Mouse (Mus musculus): ENCODE measurements around the gene Csrp3. TPM values are rescaled to one million over a fixed set of nuclear protein-coding genes. Genes with fewer than 3 reads are reported as not detected.

Csrp3 gene
- polyA plus RNA-seq (2016; fragmentation: Nextera tagmentation; extraction: Ambion mirVana), result 0.37 and 0.38 TPM in 2 replicates

GRCm38 (mm10) chr7:48847820-48848650, at the start of gene Csrp3:
TSS of gene Csrp3 (minus strand) at chr7:48848033.
- H3K4me1 ChIP-seq, result peaks cover 11% of the 10 kb centered on the region
- H3K9ac ChIP-seq, result no peak within 1 kb of the TSS
- WGBS, result 53% methylated on average over 11 of the region's 11 CpGs
- no peaks in the 10 kb centered on the region for H3K36me3 ChIP-seq (replicated peaks)
- H3K27me3 ChIP-seq, result no peaks in the 10 kb centered on the region
- no peak within 1 kb of the TSS for H3K4me3 ChIP-seq (replicated peaks)
- no peak within 1 kb of the TSS for H3K27ac ChIP-seq
- ATAC-seq (ENCODE audit: low FRiP score), result no peak
- no peak within 1 kb of the TSS for H3K4me2 ChIP-seq
- H3K9me3 ChIP-seq, result no peaks in the 10 kb centered on the region

GRCm38 (mm10) chr7:48896051-48896450, 48.2 kb upstream of the Csrp3 start:
- Histone ChIP-seq H3K9me3 (no peaks in the 10 kb centered on the region), H3K36me3 (replicated peaks) (no peaks in the 10 kb centered on the region), H3K27ac (no peak overlapping the region), H3K4me1 (peaks cover 29% of the 10 kb centered on the region), H3K9ac (no peak overlapping the region), H3K4me2 (no peak overlapping the region), H3K27me3 (peaks cover 82% of the 10 kb centered on the region), H3K4me3 (replicated peaks) (no peak overlapping the region)
- no peak for ATAC-seq (ENCODE audit: low FRiP score)
- 77% methylated on average over 4 of the region's 4 CpGs for WGBS

- Histone ChIP-seq H3K36me3 (replicated peaks) (no peaks in the 10 kb centered on the region), H3K9me3 (no peaks in the 10 kb centered on the region), H3K4me1 (peaks cover 33% of the 10 kb centered on the region), H3K9ac (no peak overlapping the region), H3K27ac (no peak overlapping the region), H3K27me3 (peaks cover 77% of the 10 kb centered on the region), H3K4me2 (no peak overlapping the region), H3K4me3 (replicated peaks) (no peak overlapping the region)
- no peak for ATAC-seq (ENCODE audit: low FRiP score)
- WGBS, result 88% methylated on average over 4 of the region's 4 CpGs
Observed at GRCm38 (mm10) chr7:48895475-48895874, 47.6 kb upstream of the Csrp3 start.

- no peak for ATAC-seq (ENCODE audit: low FRiP score)
- Histone ChIP-seq H3K4me2 (no peak overlapping the region), H3K36me3 (replicated peaks) (no peaks in the 10 kb centered on the region), H3K9ac (no peak overlapping the region), H3K27me3 (peaks cover 70% of the 10 kb centered on the region), H3K27ac (no peak overlapping the region), H3K4me3 (replicated peaks) (no peak overlapping the region), H3K9me3 (no peaks in the 10 kb centered on the region), H3K4me1 (peaks cover 33% of the 10 kb centered on the region)
- 81% methylated on average over 6 of the region's 6 CpGs for WGBS
Observed at GRCm38 (mm10) chr7:48894763-48895162, 46.9 kb upstream of the Csrp3 start.

GRCm38 (mm10) chr7:48894152-48894551, 46.3 kb upstream of the Csrp3 start:
- H3K4me1 ChIP-seq, result peaks cover 33% of the 10 kb centered on the region
- peaks cover 64% of the 10 kb centered on the region for H3K27me3 ChIP-seq
- H3K4me3 ChIP-seq (replicated peaks), result no peak overlapping the region
- no peaks in the 10 kb centered on the region for H3K36me3 ChIP-seq (replicated peaks)
- 0% methylated on average over 6 of the region's 6 CpGs for WGBS
- ATAC-seq (ENCODE audit: low FRiP score), result no peak
- no peak overlapping the region for H3K27ac ChIP-seq
- H3K9ac ChIP-seq, result no peak overlapping the region
- H3K9me3 ChIP-seq, result no peaks in the 10 kb centered on the region
- no peak overlapping the region for H3K4me2 ChIP-seq

- H3K4me3 ChIP-seq (replicated peaks), result no peak overlapping the region
- H3K9ac ChIP-seq, result no peak overlapping the region
- WGBS, result 84% methylated on average over 7 of the region's 7 CpGs
- no peak overlapping the region for H3K27ac ChIP-seq
- H3K27me3 ChIP-seq, result peaks cover 62% of the 10 kb centered on the region
- H3K9me3 ChIP-seq, result no peaks in the 10 kb centered on the region
- ATAC-seq (ENCODE audit: low FRiP score), result no peak
- no peak overlapping the region for H3K4me2 ChIP-seq
- H3K4me1 ChIP-seq, result peaks cover 33% of the 10 kb centered on the region
- H3K36me3 ChIP-seq (replicated peaks), result no peaks in the 10 kb centered on the region
Observed at GRCm38 (mm10) chr7:48893093-48893492, 45.3 kb upstream of the Csrp3 start.

- Histone ChIP-seq H3K36me3 (replicated peaks) (no peaks in the 10 kb centered on the region), H3K27me3 (peaks cover 59% of the 10 kb centered on the region), H3K4me1 (peaks cover 21% of the 10 kb centered on the region), H3K9ac (no peak overlapping the region), H3K4me3 (replicated peaks) (no peak overlapping the region), H3K4me2 (no peak overlapping the region), H3K9me3 (no peaks in the 10 kb centered on the region), H3K27ac (no peak overlapping the region)
- peak; percentile 62; the same call in 1 of the 2 replicates for ATAC-seq (ENCODE audit: low FRiP score)
- WGBS, result 30% methylated on average over 5 of the region's 5 CpGs
Observed at GRCm38 (mm10) chr7:48891029-48891428, 43.2 kb upstream of the Csrp3 start.

- WGBS, result 88% methylated on average over 2 of the region's 2 CpGs
- Histone ChIP-seq H3K4me3 (replicated peaks) (no peak overlapping the region), H3K4me2 (no peak overlapping the region), H3K36me3 (replicated peaks) (no peaks in the 10 kb centered on the region), H3K27me3 (peaks cover 61% of the 10 kb centered on the region), H3K27ac (no peak overlapping the region), H3K4me1 (peaks cover 21% of the 10 kb centered on the region), H3K9me3 (no peaks in the 10 kb centered on the region), H3K9ac (no peak overlapping the region)
- ATAC-seq (ENCODE audit: low FRiP score), result no peak
Observed at GRCm38 (mm10) chr7:48888751-48889150, 40.9 kb upstream of the Csrp3 start.

- Histone ChIP-seq H3K27ac (no peak overlapping the region), H3K9ac (no peak overlapping the region), H3K4me3 (replicated peaks) (no peak overlapping the region), H3K4me2 (no peak overlapping the region), H3K9me3 (no peaks in the 10 kb centered on the region), H3K36me3 (replicated peaks) (no peaks in the 10 kb centered on the region), H3K4me1 (peaks cover 21% of the 10 kb centered on the region), H3K27me3 (peaks cover 61% of the 10 kb centered on the region)
- 52% methylated on average over 8 of the region's 8 CpGs for WGBS
- ATAC-seq (ENCODE audit: low FRiP score), result no peak
Observed at GRCm38 (mm10) chr7:48887973-48888372, 40.1 kb upstream of the Csrp3 start.

GRCm38 (mm10) chr7:48884266-48884611, 36.4 kb upstream of the Csrp3 start:
- Histone ChIP-seq H3K36me3 (replicated peaks) (no peaks in the 10 kb centered on the region), H3K9me3 (no peaks in the 10 kb centered on the region), H3K27ac (no peak overlapping the region), H3K4me3 (replicated peaks) (no peak overlapping the region), H3K4me1 (peaks cover 24% of the 10 kb centered on the region), H3K4me2 (no peak overlapping the region), H3K9ac (no peak overlapping the region), H3K27me3 (peaks cover 63% of the 10 kb centered on the region)
- WGBS, result 60% methylated on average over 5 of the region's 5 CpGs
- ATAC-seq (ENCODE audit: low FRiP score), result no peak

- H3K27me3 ChIP-seq, result peaks cover 62% of the 10 kb centered on the region
- no peak overlapping the region for H3K9ac ChIP-seq
- H3K4me1 ChIP-seq, result peaks cover 27% of the 10 kb centered on the region
- H3K36me3 ChIP-seq (replicated peaks), result no peaks in the 10 kb centered on the region
- H3K27ac ChIP-seq, result no peak overlapping the region
- H3K4me2 ChIP-seq, result no peak overlapping the region
- H3K9me3 ChIP-seq, result no peaks in the 10 kb centered on the region
- H3K4me3 ChIP-seq (replicated peaks), result no peak overlapping the region
- ATAC-seq (ENCODE audit: low FRiP score), result no peak
- 79% methylated on average over 4 of the region's 4 CpGs for WGBS
Observed at GRCm38 (mm10) chr7:48883525-48884265, 35.9 kb upstream of the Csrp3 start.

- H3K27ac ChIP-seq, result no peak overlapping the region
- WGBS, result 2% methylated on average over 28 of the region's 28 CpGs
- H3K4me2 ChIP-seq, result peak overlapping the region; percentile 85
- peak overlapping the region; percentile 79 for H3K4me3 ChIP-seq (replicated peaks)
- peaks cover 13% of the 10 kb centered on the region for H3K36me3 ChIP-seq (replicated peaks)
- no peak for ATAC-seq (ENCODE audit: low FRiP score)
- peak overlapping the region; percentile 57 for H3K9ac ChIP-seq
- H3K27me3 ChIP-seq, result peaks cover 48% of the 10 kb centered on the region
- H3K4me1 ChIP-seq, result peaks cover 23% of the 10 kb centered on the region
- no peaks in the 10 kb centered on the region for H3K9me3 ChIP-seq
Observed at GRCm38 (mm10) chr7:48881971-48882609, 34.3 kb upstream of the Csrp3 start.
